Mouse (Mus musculus) cortical plate, adult 2 months (tissue): ENCODE data around the gene Ccl8.

ENCODE experiments used
- CTCF ChIP-seq: fragments of 200-500 bp; IDR thresholded peaks from 2 replicates; pipeline ENCODE4 v1.5.1; 2011; ENCODE audit warnings: mild to moderate bottlenecking, control low read depth, low read length; ENCODE audit not compliant: insufficient read depth; ENCODE audit errors: extremely low read depth
- POLR2A ChIP-seq: fragments of 200-500 bp; IDR thresholded peaks from 2 replicates; pipeline ENCODE4 v1.6.1; 2011; ENCODE audit warnings: mild to moderate bottlenecking, low read length, control low read depth; ENCODE audit not compliant: insufficient read depth; ENCODE audit errors: extremely low read depth

GRCm38 (mm10) chr11:82084360-82084759, 30.6 kb upstream of the Ccl8 start:
- no peak for TF ChIP-seq CTCF
- no peak for TF ChIP-seq POLR2A
